Mouse (Mus musculus): Measurements from ENCODE around the gene Pax2.

- no peak for TF ChIP-seq CTCF (IDR thresholded peaks at IDR 0.05; ENCODE audit: control insufficient read depth, insufficient read depth, insufficient read length)
- TF ChIP-seq MYOG (IDR thresholded peaks at IDR 0.05; ENCODE audit: control insufficient read depth, extremely low read depth, insufficient read length): no peak
Measured at GRCm38 (mm10) chr19:44716731-44717600, 38.9 kb upstream of the Pax2 start.

Measured in C2C12 (cell line).